Mouse (Mus musculus): ENCODE data around the gene Gmppb.

GRCm38 (mm10) chr9:108049561-108050251 lies 664 bp downstream of the Gmppb start:
- TF ChIP-seq CTCF (IDR thresholded peaks at IDR 0.05; ENCODE audit: extremely low read depth, insufficient read depth, low read length) (no peak), POLR2A (IDR thresholded peaks at IDR 0.05; ENCODE audit: extremely low read depth, insufficient read depth, low read length) (no peak)
